ENCODE assay signal across 10 mouse cellular contexts in the genomic region with DNA sequence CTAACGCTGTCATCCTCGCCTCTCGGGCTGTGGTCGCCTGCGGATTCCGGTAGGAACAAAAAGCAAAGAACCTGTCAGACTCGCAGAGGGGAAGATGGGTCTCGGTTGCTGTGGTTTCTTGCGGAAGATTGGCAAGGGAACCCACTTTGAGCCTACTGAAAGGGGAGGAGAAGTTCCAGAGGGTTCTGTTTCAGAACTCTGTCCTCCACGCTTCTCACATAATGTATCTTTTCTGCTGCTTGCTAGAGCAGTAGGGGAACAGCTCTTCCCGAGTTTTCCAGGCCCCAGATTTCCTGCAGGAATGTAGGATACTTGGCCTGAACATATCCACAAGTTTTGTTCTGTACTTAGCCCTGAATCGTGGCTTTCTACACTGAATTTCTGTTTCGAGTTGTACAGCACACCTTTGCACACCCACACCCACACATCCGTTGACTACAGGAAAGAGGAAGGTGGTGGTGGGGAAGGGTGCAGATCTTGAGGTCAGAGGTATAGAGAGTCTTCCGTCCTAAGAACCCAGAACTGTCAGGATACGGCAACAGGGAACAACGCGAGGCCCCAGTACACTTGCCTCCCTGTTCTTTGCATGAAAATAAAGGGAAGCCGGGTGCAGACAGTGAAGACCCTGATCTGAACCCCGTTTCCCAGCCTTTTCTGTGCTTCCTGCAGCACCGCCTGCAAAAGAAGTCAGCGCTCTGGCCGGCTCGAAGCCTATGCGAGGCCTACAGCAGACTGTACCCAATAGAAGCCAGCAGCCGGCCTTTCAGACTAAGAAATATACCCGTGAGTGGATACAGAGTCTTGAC. TPM values are rescaled to one million over a fixed set of nuclear protein-coding genes. Genes with fewer than 3 reads are reported as not detected.
DNase-seq lines count a peak whose midpoint lies in the region; ATAC-seq lines count a peak whose summit lies in the region.
"Had no signal": no experiment of that assay in that cellular context is flagged by ENCODE, and none has a peak within 500 bp of the region (broad histone marks: within the 10 kb centered on the region; RNA-seq: fewer than 3 reads in every experiment).

No protein-coding gene starts in this region.

- H3K4me2 ChIP-seq in forebrain, embryonic 15.5 days (replicated peaks) = 0 out of 2 replicates have a peak overlapping the region, but pooled peaks have one; percentile 2
- no peak overlapping the region for H3K4me2 ChIP-seq in midbrain, embryonic 11.5 days

- H3K9me3 ChIP-seq in heart, embryonic 10.5 days = no peaks in the 10 kb centered on the region
- H3K9me3 ChIP-seq in forebrain, embryonic 15.5 days = no peaks in the 10 kb centered on the region
- no peaks in the 10 kb centered on the region for H3K9me3 ChIP-seq in midbrain, embryonic 11.5 days (ENCODE audit: control insufficient read depth, low read length)

- DNase-seq in heart, embryonic 10.5 days (ENCODE audit: low spot score) = no peak
- DNase-seq in heart, adult 11 months = no peak
- DNase-seq in midbrain, embryonic 11.5 days (ENCODE audit: low spot score, missing footprints) = peak; percentile 96
- no peak for DNase-seq in urinary bladder, postnatal 36 days (ENCODE audit: low spot score in 2 of 2)
- DNase-seq in adrenal gland, adult 2 months = no peak

- no peak overlapping the region for H3K9ac ChIP-seq in forebrain, embryonic 15.5 days (replicated peaks)
- H3K9ac ChIP-seq in midbrain, embryonic 11.5 days (ENCODE audit: low read length) = no peak overlapping the region

- H3K36me3 ChIP-seq in heart, embryonic 10.5 days = no peaks in the 10 kb centered on the region
- no peaks in the 10 kb centered on the region for H3K36me3 ChIP-seq in forebrain, embryonic 15.5 days
- no peaks in the 10 kb centered on the region for H3K36me3 ChIP-seq in midbrain, embryonic 11.5 days (ENCODE audit: control insufficient read depth, insufficient read depth, low read length)

- peak overlapping the region; percentile 63 for H3K4me3 ChIP-seq in heart, embryonic 10.5 days
- H3K4me3 ChIP-seq in forebrain, embryonic 15.5 days = peak overlapping the region; percentile 17; the same call in 1 of the 2 replicates
- no peak overlapping the region for H3K4me3 ChIP-seq in midbrain, embryonic 11.5 days (ENCODE audit: low read depth, low read length)

- peaks cover 98% of the 10 kb centered on the region for H3K27me3 ChIP-seq in heart, embryonic 10.5 days (ENCODE audit: insufficient read depth, poor library complexity, severe bottlenecking)
- peaks cover 88% of the 10 kb centered on the region for H3K27me3 ChIP-seq in forebrain, embryonic 15.5 days
- H3K27me3 ChIP-seq in midbrain, embryonic 11.5 days (ENCODE audit: control insufficient read depth, insufficient read depth, low read length) = peaks cover 92% of the 10 kb centered on the region

- 3% methylated on average over 27 of the region's 27 CpGs for WGBS in heart, embryonic 10.5 days
- 4% methylated on average over 27 of the region's 27 CpGs for WGBS in forebrain, embryonic 15.5 days
- 2% methylated on average over 27 of the region's 27 CpGs for WGBS in midbrain, embryonic 11.5 days

- ATAC-seq in CD4-positive, CD25-positive, alpha-beta regulatory T cell, adult 4 months = peak; percentile 38
- no peak for ATAC-seq in forebrain, embryonic 15.5 days (replicated peaks)
- ATAC-seq in midbrain, embryonic 11.5 days (ENCODE audit: low FRiP score) = no peak
- no peak for ATAC-seq in cerebellum, adult (ENCODE audit: insufficient number of reproducible peaks, low FRiP score, low TSS enrichment)

- peaks cover 29% of the 10 kb centered on the region for H3K4me1 ChIP-seq in heart, embryonic 10.5 days
- H3K4me1 ChIP-seq in forebrain, embryonic 15.5 days = peaks cover 32% of the 10 kb centered on the region
- H3K4me1 ChIP-seq in midbrain, embryonic 11.5 days (ENCODE audit: control insufficient read depth, insufficient read depth, low read length) = peaks cover 20% of the 10 kb centered on the region

- no peak overlapping the region for H3K27ac ChIP-seq in heart, embryonic 10.5 days
- H3K27ac ChIP-seq in forebrain, embryonic 15.5 days (replicated peaks) = no peak overlapping the region
- no peak overlapping the region for H3K27ac ChIP-seq in midbrain, embryonic 11.5 days (ENCODE audit: low read depth, low read length)
- H3K27ac ChIP-seq: macrophage had no signal

RNA-seq across cellular contexts. Expression of a gene that starts 2.0 kb away (rescaled TPM):
- polyA plus RNA-seq in heart, embryonic 10.5 days (2016; fragmentation: Nextera tagmentation; extraction: Ambion mirVana) = 0.48 and 2.7 TPM in 2 replicates
- polyA plus RNA-seq in CD4-positive, CD25-positive, alpha-beta regulatory T cell, adult 4 months (2017; shearing (Covaris generic)) = not detected
- polyA plus RNA-seq in forebrain, embryonic 15.5 days (2015; fragmentation: Nextera tagmentation; extraction: Ambion mirVana) = not detected in 2 replicates
- 0.27 TPM in 1 of 2 replicates, not detected in the other for polyA plus RNA-seq in midbrain, embryonic 11.5 days (2014; fragmentation: Nextera tagmentation; extraction: Ambion mirVana)
- total RNA-seq in adrenal gland, adult 2 months (2021) = not detected
- 0.11 TPM in 1 of 2 replicates, not detected in the other for polyA plus RNA-seq in adrenal gland, adult 2 months (2012; rRNA removed)
- polyA plus RNA-seq: gonadal fat pad, adult 2 months; macrophage had no signal

RNA-seq across cellular contexts. Expression of a gene that starts 54.4 kb away (rescaled TPM):
- 36.1 and 48.1 TPM in 2 replicates for polyA plus RNA-seq in heart, embryonic 10.5 days (2016; fragmentation: Nextera tagmentation; extraction: Ambion mirVana)
- 10 to 100 TPM; 14.3 to 20.5 TPM for polyA plus RNA-seq in CD4-positive, CD25-positive, alpha-beta regulatory T cell, adult 4 months (2017; shearing (Covaris generic))
- 77.3 and 79.8 TPM in 2 replicates for polyA plus RNA-seq in forebrain, embryonic 15.5 days (2015; fragmentation: Nextera tagmentation; extraction: Ambion mirVana)
- polyA plus RNA-seq in midbrain, embryonic 11.5 days (2014; fragmentation: Nextera tagmentation; extraction: Ambion mirVana) = 98.2 and 108 TPM in 2 replicates
- 10 to 100 TPM; 39.9 to 73.5 TPM for total RNA-seq in adrenal gland, adult 2 months (2021)
- 78.7 and 102 TPM in 2 replicates for polyA plus RNA-seq in adrenal gland, adult 2 months (2012; rRNA removed)
